Mouse (Mus musculus): Measurements from ENCODE around the gene Cradd.

Cradd gene

GRCm38 (mm10) chr10:95323393-95324277, at the start of gene Cradd:
TSS of gene Cradd (minus strand) at chr10:95324133.
- peak; percentile 68 for DNase-seq (ENCODE audit: low read depth, low spot score)

GRCm38 (mm10) chr10:95373340-95373739, 49.4 kb upstream of the Cradd start:
- no peak for DNase-seq (ENCODE audit: low read depth, low spot score)

DNA sequence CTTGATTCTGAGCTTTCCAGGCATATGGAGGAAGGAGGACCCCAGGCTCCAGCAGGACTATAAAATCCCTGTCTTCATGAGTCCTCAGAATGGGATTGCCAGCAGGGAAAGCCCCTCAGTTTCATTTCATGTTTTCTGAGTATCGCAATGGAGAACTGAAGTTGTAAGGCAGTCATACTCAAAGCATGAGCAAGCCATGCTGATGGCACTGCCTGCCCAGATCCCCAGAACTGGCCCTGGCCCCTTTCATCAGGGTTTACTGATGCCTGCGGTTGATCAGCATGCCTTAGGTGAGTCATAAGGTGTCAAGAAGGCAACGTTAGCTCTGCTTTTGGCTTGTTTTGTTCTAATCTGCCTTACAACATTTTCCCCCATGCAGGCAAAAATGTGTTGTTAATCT, 48.0 kb upstream of the Cradd start:
- DNase-seq (ENCODE audit: low read depth, low spot score): no peak

DNA sequence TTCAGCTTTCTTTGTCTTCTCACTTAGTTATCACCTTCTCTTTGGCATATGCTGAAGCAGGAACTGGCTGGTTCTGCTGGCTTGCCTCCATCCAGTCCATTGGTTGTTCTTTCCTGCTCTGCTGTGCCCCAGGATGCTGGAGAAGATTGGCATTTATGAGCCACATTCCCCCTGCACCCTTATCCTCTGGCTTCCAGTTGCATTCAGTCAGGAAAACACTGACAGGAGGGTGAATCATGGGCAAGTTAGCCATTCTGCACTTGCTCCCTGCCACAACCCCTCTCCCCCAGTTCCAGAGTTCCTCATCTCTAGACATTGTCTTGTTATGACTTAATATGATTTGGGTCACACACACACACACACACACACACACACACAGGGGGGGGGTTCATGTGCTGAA, 45.3 kb upstream of the Cradd start:
- DNase-seq (ENCODE audit: low read depth, low spot score): no peak

DNA sequence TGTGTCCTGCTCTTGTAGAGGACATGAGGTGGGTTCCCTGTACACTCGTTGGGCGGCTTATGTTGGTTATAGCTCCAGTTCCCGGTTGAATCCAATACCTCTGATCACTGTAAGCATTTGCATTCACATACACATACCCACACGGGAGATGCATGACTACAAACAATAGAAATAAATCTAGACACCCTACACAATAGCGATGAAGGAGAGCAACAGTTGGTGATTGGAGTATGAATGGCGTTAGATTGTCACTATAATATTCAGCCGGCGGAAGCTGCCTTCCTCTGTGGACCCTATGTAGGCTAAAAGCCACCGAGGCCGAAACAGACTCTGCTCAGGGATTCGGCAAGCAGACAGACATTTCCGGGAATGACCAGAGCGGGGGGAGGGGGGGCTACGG, 44.2 kb upstream of the Cradd start:
- no peak for DNase-seq (ENCODE audit: low read depth, low spot score)

GRCm38 (mm10) chr10:95367661-95368089, 43.7 kb upstream of the Cradd start:
- no peak for DNase-seq (ENCODE audit: low read depth, low spot score)

- no peak for DNase-seq (ENCODE audit: low read depth, low spot score)
Observed at GRCm38 (mm10) chr10:95367241-95367640, 43.3 kb upstream of the Cradd start.

DNA sequence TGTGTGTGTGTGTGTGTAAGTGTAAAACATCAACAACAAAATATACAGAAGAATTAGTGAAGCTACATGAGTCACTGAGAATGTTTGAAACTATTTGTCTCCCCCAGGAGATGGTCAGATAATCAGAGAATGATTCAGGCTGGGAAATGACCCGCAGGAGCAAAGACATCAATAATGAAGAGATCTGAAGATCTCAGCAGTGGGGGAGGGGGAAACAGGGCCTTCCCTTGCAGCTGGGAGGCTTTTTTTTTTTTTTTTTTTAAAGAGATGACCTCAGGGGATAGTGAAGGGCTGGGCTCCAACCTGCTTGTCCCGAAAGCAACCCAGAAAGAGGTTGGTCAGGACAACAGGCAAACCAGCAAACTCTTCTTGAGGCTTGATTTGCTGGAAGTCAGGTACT, 38.4 kb upstream of the Cradd start:
- no peak for DNase-seq (ENCODE audit: low read depth, low spot score)

- no peak for DNase-seq (ENCODE audit: low read depth, low spot score)
Observed at GRCm38 (mm10) chr10:95361260-95361841, 37.4 kb upstream of the Cradd start.

DNA sequence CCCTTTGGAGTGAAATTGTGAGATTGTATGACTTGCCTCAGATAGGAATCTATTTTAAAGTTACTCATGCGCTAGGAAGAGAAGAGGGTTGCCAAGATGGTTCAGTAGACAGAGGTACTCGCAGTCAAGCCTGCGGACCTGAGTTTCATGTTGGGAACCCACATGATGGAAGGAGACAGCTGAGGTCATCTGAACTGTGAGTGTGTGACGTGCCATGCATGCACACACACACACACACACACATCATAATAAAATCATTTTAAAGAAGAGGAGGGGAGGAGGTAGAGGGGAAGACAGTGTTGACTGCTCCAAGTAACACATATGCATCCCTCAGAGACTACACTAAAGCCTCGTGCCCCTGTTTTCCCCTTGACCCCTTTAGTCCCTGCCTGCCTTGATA, 36.1 kb upstream of the Cradd start:
- no peak for DNase-seq (ENCODE audit: low read depth, low spot score)

DNA sequence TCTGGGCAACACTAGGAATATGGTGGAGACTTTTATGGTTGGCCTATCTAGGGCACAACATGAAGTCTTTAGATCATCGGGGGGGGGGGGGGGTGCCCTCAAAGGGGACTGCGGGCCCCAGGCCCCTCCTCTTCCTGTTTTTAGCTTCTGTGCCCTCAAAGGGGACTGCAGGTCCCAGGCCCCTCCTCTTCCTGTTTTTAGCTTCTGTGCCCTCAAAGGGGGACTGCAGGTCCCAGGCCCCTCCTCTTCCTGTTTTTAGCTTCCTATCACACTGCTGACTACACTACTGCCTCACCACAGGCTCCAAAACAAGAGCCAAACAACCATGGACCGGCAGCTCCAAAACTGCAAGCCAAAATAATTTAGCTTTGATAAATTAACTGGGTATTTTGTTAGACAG, 33.8 kb upstream of the Cradd start:
- DNase-seq (ENCODE audit: low read depth, low spot score): no peak

- DNase-seq (ENCODE audit: low read depth, low spot score): no peak
Observed at GRCm38 (mm10) chr10:95356711-95357110, 32.8 kb upstream of the Cradd start.

GRCm38 (mm10) chr10:95355678-95356268, 31.8 kb upstream of the Cradd start:
- DNase-seq (ENCODE audit: low read depth, low spot score): no peak

DNA sequence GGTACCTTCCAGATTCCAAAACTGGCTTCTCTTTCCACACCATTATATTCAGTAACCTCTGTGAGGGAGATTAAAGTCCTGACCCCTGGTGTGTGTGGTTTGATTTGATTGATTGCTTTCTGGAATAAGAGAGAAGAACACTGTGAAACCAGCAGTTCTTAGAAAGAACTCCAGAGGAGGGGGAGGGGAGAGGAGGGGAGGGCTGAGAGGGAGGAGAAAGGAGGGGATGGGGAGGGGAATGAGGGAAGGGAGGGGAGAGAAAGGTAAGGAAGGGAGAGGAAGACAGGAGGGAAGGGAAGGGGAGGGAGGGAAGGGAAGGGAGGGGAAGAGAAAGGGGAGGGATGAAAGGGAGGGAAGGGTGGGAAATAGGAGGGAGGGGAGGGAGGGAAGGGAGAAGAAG, 30.7 kb upstream of the Cradd start:
- no peak for DNase-seq (ENCODE audit: low read depth, low spot score)

GRCm38 (mm10) chr10:95354047-95354446, 30.1 kb upstream of the Cradd start:
- DNase-seq (ENCODE audit: low read depth, low spot score): no peak

DNA sequence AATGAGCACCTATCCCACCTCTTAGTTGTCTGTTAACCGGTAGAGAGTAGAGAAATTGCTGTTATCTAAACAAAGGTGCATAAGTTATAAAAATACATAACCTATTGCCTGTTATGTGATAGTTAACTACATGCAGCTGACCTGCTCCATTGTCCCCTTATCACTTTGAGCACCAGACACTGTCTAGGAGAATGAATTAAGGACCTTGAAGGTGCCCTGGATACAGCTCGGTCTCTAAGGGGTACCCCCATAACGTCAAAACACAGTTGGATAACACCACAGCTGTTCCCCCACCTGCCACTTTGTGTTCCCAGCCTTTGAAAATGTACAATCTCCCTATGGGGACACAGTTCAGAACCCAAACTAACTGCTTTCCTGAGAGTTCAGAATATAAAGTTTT, 24.5 kb upstream of the Cradd start:
- DNase-seq (ENCODE audit: low read depth, low spot score): no peak

- DNase-seq (ENCODE audit: low read depth, low spot score): no peak
Observed at GRCm38 (mm10) chr10:95347776-95348175, 23.8 kb upstream of the Cradd start.

GRCm38 (mm10) chr10:95342833-95343590, 19.1 kb upstream of the Cradd start:
- DNase-seq (ENCODE audit: low read depth, low spot score): no peak

GRCm38 (mm10) chr10:95340676-95341075, 16.7 kb upstream of the Cradd start:
- no peak for DNase-seq (ENCODE audit: low read depth, low spot score)

GRCm38 (mm10) chr10:95337589-95337988, 13.7 kb upstream of the Cradd start:
- no peak for DNase-seq (ENCODE audit: low read depth, low spot score)

DNA sequence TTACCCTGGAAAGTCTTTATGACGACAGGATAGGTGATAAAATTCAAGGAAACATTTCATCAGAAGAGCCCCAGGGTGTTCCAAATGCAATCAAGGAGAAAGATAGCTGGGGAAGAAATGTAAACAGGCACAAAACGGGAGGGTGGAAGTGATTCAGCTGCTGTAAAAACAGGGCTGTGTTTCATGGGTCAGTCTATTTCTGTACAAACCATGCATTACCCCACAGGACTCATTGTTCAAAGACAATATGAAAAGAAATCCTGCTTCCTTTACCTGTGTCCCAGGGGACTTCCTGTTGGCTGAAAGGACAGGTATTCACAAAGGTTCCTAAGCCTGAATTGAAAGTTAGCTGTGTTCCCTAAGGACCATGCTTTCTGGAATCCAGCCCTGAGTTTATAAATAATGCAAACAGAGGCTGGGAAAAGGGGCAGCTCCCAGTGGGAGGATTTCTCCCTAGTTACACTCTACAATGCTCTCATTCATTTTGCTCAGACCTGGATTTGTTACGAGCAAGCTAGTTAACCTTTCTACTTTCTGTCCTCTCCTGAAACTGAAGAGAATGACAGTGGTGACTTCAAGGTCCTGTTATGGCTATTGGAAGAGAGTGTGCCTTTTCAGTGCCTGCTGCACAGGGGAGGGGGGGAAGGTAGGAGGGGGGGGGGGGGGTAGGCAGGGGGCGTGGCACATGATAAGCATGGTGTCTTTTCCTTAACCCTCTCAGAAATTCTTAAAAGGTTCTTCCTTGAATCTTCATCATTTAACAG, 13.0 kb upstream of the Cradd start:
- no peak for DNase-seq (ENCODE audit: low read depth, low spot score)
